Mouse (Mus musculus) heart, adult 2 months (tissue): ENCODE measurements around the gene Bcap31.
A peak's percentile ranks its signal among the peaks of the same experiment; 100 is the strongest.

ENCODE experiments used
- CTCF ChIP-seq: fragments of 200-600 bp; IDR thresholded peaks from 2 replicates; pipeline ENCODE4 v1.8.1; 2022; ENCODE audit warnings: antibody characterized with exemption, mild to moderate bottlenecking, moderate library complexity
- EP300 ChIP-seq: fragments of 200-500 bp; IDR thresholded peaks from 2 replicates; pipeline ENCODE4 v1.6.1; 2011; ENCODE audit warnings: low read depth, low read length, control low read depth; ENCODE audit not compliant: insufficient read depth
- POLR2A ChIP-seq: fragments of 200-500 bp; IDR thresholded peaks from 2 replicates; pipeline ENCODE4 v1.6.1; 2011; ENCODE audit warnings: mild to moderate bottlenecking, low read depth, low read length, control low read depth; ENCODE audit not compliant: insufficient read depth

- TF ChIP-seq POLR2A = no peak
- TF ChIP-seq CTCF = peak; percentile 45
- TF ChIP-seq EP300 = no peak
Measured at GRCm38 (mm10) chrX:73700472-73700871, 15.5 kb downstream of the Bcap31 start.
